Mouse (Mus musculus): ENCODE data around the gene Psmd11. TPM values are rescaled to one million over a fixed set of nuclear protein-coding genes. Genes with fewer than 3 reads are reported as not detected.
"Not testable (repeated sequence)": the region's sequence is repeated elsewhere in the genome, so short reads cannot be mapped to it uniquely, and the experiment has no call there.

The Psmd11 gene
- polyA plus RNA-seq, 1 experiment from 2014 or later: 156 TPM

DNA sequence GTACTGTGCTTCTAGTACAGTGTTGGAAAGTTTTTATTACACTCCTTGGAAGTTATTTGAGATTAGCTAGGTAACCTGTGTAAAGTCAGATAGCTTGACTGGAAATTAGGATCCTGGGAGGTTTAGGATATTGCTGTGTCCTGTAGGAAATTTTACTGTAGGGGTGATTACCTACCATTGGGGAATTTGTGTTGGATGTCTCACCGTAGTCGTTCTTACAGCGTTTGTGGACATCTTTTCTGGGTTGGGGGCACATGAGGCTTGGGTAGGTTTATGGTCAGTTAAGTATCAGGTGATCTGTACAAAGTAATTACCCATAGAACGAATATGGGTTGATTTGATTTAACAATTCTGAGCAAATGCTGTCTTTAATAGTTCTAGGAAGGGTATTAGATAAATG lies 31.8 kb upstream of the Psmd11 start:
- Histone ChIP-seq H3K36me3 (replicated peaks) (peaks cover 82% of the 10 kb centered on the region), H3K9me3 (replicated peaks) (no peaks in the 10 kb centered on the region), H3K27ac (replicated peaks) (no peak overlapping the region), H3K4me3 (replicated peaks) (no peak overlapping the region), H3K27me3 (no peaks in the 10 kb centered on the region), H3K4me2 (no peak overlapping the region), H3K4me1 (replicated peaks) (no peaks in the 10 kb centered on the region), H3K9ac (no peak overlapping the region)
- ATAC-seq (ENCODE audit: insufficient read depth): no peak
- 86% methylated on average over 4 of the region's 4 CpGs for WGBS (ENCODE audit: insufficient replicate concordance)

DNA sequence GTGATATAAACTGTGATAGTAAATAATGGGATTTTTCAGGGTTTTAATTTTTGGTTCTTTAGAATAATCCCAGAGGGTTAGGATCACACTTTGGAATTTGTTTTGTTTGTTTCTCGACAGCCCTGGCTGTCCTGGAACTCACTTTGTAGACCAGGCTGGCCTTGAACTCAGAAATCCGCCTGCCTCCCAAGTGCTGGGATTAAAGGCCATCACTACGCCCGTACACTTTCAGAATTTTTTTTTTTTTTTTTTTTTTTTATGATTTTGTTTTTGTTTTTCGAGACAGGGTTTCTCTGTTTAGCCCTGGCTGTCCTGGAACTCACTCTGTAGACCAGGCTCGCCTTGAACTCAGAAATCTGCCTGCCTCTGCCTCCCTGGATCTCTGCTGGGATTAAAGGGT lies 20.5 kb upstream of the Psmd11 start:
- H3K27me3 ChIP-seq; H3K4me3 ChIP-seq (replicated peaks); H3K4me2 ChIP-seq; H3K9ac ChIP-seq; ATAC-seq (ENCODE audit: insufficient read depth); H3K9me3 ChIP-seq (replicated peaks); H3K27ac ChIP-seq (replicated peaks): not testable (repeated sequence)
- Histone ChIP-seq H3K4me1 (replicated peaks) (peaks cover 17% of the 10 kb centered on the region), H3K36me3 (replicated peaks) (peaks cover 76% of the 10 kb centered on the region)
- WGBS (ENCODE audit: insufficient replicate concordance): 89% methylated on average over 6 of the region's 6 CpGs

DNA sequence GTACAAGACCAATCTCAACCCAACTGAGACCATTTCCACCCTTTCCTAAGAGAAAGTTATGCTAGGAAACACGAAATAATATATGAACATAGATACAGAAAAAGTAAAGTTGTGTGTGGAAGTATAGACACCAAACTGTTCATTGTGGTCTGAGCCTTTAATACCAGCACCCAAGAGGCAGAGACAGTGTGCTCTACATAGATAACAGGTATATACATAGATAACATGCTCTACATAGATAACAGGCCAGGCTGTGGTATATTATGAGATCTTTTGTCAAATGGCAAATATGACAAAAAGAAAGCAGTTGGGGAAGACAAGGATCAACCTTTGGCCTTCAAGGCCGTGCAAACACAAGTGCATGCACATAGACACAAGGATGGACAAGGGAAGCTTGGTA lies 18.0 kb upstream of the Psmd11 start:
- no peak overlapping the region for H3K27ac ChIP-seq (replicated peaks)
- H3K36me3 ChIP-seq (replicated peaks): peaks cover 56% of the 10 kb centered on the region
- H3K4me2 ChIP-seq: no peak overlapping the region
- H3K4me3 ChIP-seq (replicated peaks): no peak overlapping the region
- no peak for ATAC-seq (ENCODE audit: insufficient read depth)
- peaks cover 17% of the 10 kb centered on the region for H3K4me1 ChIP-seq (replicated peaks)
- H3K27me3 ChIP-seq: no peaks in the 10 kb centered on the region
- no peak overlapping the region for H3K9ac ChIP-seq
- 49% methylated on average over 2 of the region's 2 CpGs for WGBS (ENCODE audit: insufficient replicate concordance)
- H3K9me3 ChIP-seq (replicated peaks): no peaks in the 10 kb centered on the region

GRCm38 (mm10) chr11:80417085-80417484 lies 11.3 kb upstream of the Psmd11 start:
- 76% methylated on average over 5 of the region's 5 CpGs for WGBS (ENCODE audit: insufficient replicate concordance)
- no peak for ATAC-seq (ENCODE audit: insufficient read depth)
- Histone ChIP-seq H3K27ac (replicated peaks) (no peak overlapping the region), H3K9ac (no peak overlapping the region), H3K36me3 (replicated peaks) (peaks cover 13% of the 10 kb centered on the region), H3K27me3 (no peaks in the 10 kb centered on the region), H3K4me2 (no peak overlapping the region), H3K9me3 (replicated peaks) (no peaks in the 10 kb centered on the region), H3K4me3 (replicated peaks) (no peak overlapping the region), H3K4me1 (replicated peaks) (peaks cover 8% of the 10 kb centered on the region)

GRCm38 (mm10) chr11:80419743-80420142 lies 8.7 kb upstream of the Psmd11 start:
- Histone ChIP-seq H3K36me3 (replicated peaks) (peaks cover 13% of the 10 kb centered on the region), H3K9ac (no peak overlapping the region), H3K4me3 (replicated peaks) (no peak overlapping the region), H3K4me1 (replicated peaks) (peaks cover 8% of the 10 kb centered on the region), H3K27me3 (no peaks in the 10 kb centered on the region), H3K27ac (replicated peaks) (no peak overlapping the region), H3K9me3 (replicated peaks) (no peaks in the 10 kb centered on the region), H3K4me2 (no peak overlapping the region)
- ATAC-seq (ENCODE audit: insufficient read depth): no peak
- 75% methylated on average over 1 of the region's 1 CpGs for WGBS (ENCODE audit: insufficient replicate concordance)

DNA sequence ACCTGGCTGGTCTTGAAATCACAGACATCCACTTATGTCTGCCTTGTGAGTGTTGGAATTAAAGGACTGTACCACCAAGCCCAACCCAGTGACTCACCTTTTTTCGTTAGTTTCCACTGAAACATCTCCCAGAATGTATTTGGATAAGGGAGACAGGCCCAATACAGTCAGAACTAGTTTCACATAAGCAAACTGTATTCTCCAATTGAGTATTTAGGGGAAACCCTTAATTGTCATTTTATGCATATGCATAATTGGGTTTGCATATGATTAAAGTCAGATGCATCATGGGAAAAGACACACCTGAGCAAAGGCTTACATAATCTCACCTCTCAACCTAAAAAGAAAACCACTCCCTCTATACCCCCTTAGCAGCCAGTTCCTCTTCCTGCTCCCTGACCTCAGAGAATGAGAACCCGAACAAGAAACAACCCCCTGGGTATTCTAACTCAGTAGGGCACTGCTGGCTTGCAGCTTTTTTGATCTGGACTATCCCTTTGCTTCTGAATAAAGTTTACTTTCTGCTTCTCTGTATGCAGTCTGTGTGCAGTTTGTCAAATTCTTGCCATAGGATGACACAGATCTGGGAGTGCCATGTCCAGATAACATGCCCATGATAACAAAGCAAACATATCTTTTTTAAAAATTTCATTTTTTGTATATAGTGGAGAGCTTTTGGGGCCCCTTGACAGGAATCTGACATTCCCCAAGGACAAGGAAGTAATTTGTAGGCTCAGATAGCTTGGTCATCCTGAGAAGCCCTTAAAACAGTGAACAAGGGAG lies 8.0 kb upstream of the Psmd11 start:
- Histone ChIP-seq H3K9ac (no peak overlapping the region), H3K27me3 (no peaks in the 10 kb centered on the region), H3K4me3 (replicated peaks) (no peak overlapping the region), H3K36me3 (replicated peaks) (peaks cover 13% of the 10 kb centered on the region), H3K27ac (replicated peaks) (no peak overlapping the region), H3K4me1 (replicated peaks) (peaks cover 8% of the 10 kb centered on the region), H3K9me3 (replicated peaks) (no peaks in the 10 kb centered on the region), H3K4me2 (no peak overlapping the region)
- ATAC-seq (ENCODE audit: insufficient read depth): no peak
- WGBS (ENCODE audit: insufficient replicate concordance): 38% methylated on average over 2 of the region's 2 CpGs

- H3K27me3 ChIP-seq: no peaks in the 10 kb centered on the region
- no peak overlapping the region for H3K4me3 ChIP-seq (replicated peaks)
- no peaks in the 10 kb centered on the region for H3K9me3 ChIP-seq (replicated peaks)
- no peak overlapping the region for H3K9ac ChIP-seq
- H3K27ac ChIP-seq (replicated peaks): no peak overlapping the region
- peaks cover 8% of the 10 kb centered on the region for H3K4me1 ChIP-seq (replicated peaks)
- no peak for ATAC-seq (ENCODE audit: insufficient read depth)
- peaks cover 8% of the 10 kb centered on the region for H3K36me3 ChIP-seq (replicated peaks)
- H3K4me2 ChIP-seq: no peak overlapping the region
- WGBS (ENCODE audit: insufficient replicate concordance): 31% methylated on average over 7 of the region's 7 CpGs
These were observed 6.9 kb upstream of the Psmd11 start for GRCm38 (mm10) chr11:80421421-80422047.

- Histone ChIP-seq H3K4me1 (replicated peaks) (peaks cover 15% of the 10 kb centered on the region), H3K36me3 (replicated peaks) (no peaks in the 10 kb centered on the region), H3K27me3 (no peaks in the 10 kb centered on the region), H3K27ac (replicated peaks) (no peak overlapping the region), H3K9me3 (replicated peaks) (no peaks in the 10 kb centered on the region), H3K4me3 (replicated peaks) (no peak overlapping the region), H3K4me2 (no peak overlapping the region), H3K9ac (no peak overlapping the region)
- ATAC-seq (ENCODE audit: insufficient read depth): no peak
- 37% methylated on average over 2 of the region's 2 CpGs for WGBS (ENCODE audit: insufficient replicate concordance)
These were observed 3.7 kb upstream of the Psmd11 start for GRCm38 (mm10) chr11:80424691-80425090.

DNA sequence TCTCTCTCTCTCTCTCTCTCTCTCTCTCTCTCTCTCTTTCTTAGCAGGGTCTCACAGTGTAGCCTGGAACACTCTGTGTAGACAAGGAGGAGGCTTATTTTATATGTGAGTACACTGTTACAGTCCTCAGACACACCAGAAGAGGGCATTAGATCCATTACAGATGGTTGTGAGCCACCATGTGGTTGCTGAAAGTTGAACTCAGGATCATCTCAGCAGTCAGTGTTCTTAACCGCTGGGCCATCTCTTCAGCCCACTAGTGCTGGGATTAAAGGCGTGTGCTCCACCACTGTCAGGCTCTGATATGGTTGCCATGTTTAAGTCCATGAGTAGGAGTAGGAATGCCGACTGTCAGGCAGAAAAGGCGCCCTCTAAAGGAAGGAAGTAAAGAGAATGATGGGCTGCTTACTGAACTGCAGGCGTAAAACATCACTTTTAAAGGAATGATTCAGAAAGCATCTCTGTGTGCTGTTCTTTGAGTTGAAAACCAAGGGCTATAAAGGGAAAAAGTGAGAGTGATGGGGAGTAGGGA lies 3.1 kb upstream of the Psmd11 start:
- H3K4me3 ChIP-seq (replicated peaks): no peak overlapping the region
- WGBS (ENCODE audit: insufficient replicate concordance): 45% methylated on average over 5 of the region's 5 CpGs
- ATAC-seq (ENCODE audit: insufficient read depth): no peak
- H3K27ac ChIP-seq (replicated peaks): no peak overlapping the region
- no peak overlapping the region for H3K4me2 ChIP-seq
- H3K36me3 ChIP-seq (replicated peaks): no peaks in the 10 kb centered on the region
- H3K9ac ChIP-seq: no peak overlapping the region
- H3K4me1 ChIP-seq (replicated peaks): peaks cover 18% of the 10 kb centered on the region
- no peaks in the 10 kb centered on the region for H3K27me3 ChIP-seq
- no peaks in the 10 kb centered on the region for H3K9me3 ChIP-seq (replicated peaks)

GRCm38 (mm10) chr11:80426029-80426813 lies 2.2 kb upstream of the Psmd11 start:
- H3K36me3 ChIP-seq (replicated peaks); H3K27ac ChIP-seq (replicated peaks); H3K27me3 ChIP-seq; ATAC-seq (ENCODE audit: insufficient read depth); H3K9me3 ChIP-seq (replicated peaks); H3K9ac ChIP-seq; H3K4me2 ChIP-seq; H3K4me3 ChIP-seq (replicated peaks): not testable (repeated sequence)
- peaks cover 15% of the 10 kb centered on the region for H3K4me1 ChIP-seq (replicated peaks)
- 71% methylated on average over 16 of the region's 16 CpGs for WGBS (ENCODE audit: insufficient replicate concordance)

DNA sequence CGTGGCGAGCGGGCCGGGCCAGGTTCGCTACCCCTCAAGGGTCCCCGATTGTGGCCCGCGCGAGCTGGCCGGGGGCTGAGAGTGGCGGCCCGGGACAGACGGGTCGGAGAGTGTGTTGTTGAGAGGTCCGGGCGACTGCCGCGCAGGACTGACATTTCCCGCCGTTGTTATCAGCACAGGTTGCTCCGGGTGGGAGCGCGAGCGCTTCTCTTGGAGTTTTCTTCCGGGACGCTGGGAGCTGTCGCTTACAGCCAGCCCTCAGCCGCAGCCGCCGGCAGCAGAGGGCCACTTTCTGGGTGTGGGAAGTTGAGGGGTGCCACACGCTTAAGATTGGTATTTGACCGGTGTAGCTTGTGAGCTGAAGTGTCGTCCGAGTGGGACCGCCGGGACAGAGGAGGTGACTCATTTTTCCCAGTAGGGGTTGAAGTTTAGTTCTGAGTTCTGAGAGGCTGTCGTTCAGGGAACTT lies 627 bp downstream of the Psmd11 start:
- ATAC-seq (ENCODE audit: insufficient read depth): peak; percentile 71
- no peaks in the 10 kb centered on the region for H3K9me3 ChIP-seq (replicated peaks)
- peak overlapping the region; percentile 95 for H3K9ac ChIP-seq
- peaks cover 25% of the 10 kb centered on the region for H3K36me3 ChIP-seq (replicated peaks)
- under 1% methylated on average over 37 of the region's 37 CpGs for WGBS (ENCODE audit: insufficient replicate concordance)
- peak overlapping the region; percentile 100 for H3K4me3 ChIP-seq (replicated peaks)
- H3K27me3 ChIP-seq: no peaks in the 10 kb centered on the region
- H3K4me2 ChIP-seq: peak overlapping the region; percentile 74
- peaks cover 15% of the 10 kb centered on the region for H3K4me1 ChIP-seq (replicated peaks)
- peak overlapping the region; percentile 84 for H3K27ac ChIP-seq (replicated peaks)
